Comparison of ENCODE assay signal across 26 mouse cellular contexts in genomic region chr7:19098811-19099210, GRCm38 (mm10). TPM values are rescaled to one million over a fixed set of nuclear protein-coding genes. Genes with fewer than 3 reads are reported as not detected.
"Had no signal": no experiment of that assay in that cellular context is flagged by ENCODE, and none has a peak within 500 bp of the region (broad histone marks: within the 10 kb centered on the region; RNA-seq: fewer than 3 reads in every experiment).

No protein-coding gene starts in this region.

- H3K9ac ChIP-seq: heart, embryonic 12.5 days; hindbrain, embryonic 13.5 days; hindbrain, embryonic 15.5 days; kidney, embryonic 15.5 days; limb, embryonic 13.5 days; limb, embryonic 15.5 days; liver, embryonic 12.5 days; liver, embryonic 14.5 days had no signal

- H3K9me3 ChIP-seq: hindbrain, embryonic 13.5 days; kidney, embryonic 15.5 days; limb, embryonic 15.5 days; liver, embryonic 12.5 days had no signal

- H3K36me3 ChIP-seq: hindbrain, embryonic 13.5 days; liver, embryonic 12.5 days had no signal

- H3K4me3 ChIP-seq: heart, embryonic 12.5 days; hindbrain, embryonic 13.5 days; hindbrain, embryonic 15.5 days; kidney, embryonic 15.5 days; limb, embryonic 13.5 days; limb, embryonic 15.5 days; liver, embryonic 12.5 days had no signal

- DNase-seq: gastrocnemius, postnatal 10 days; heart, adult 18-20 months; heart, postnatal 10 days; heart, postnatal 36 days; kidney, adult 11 months; kidney, adult 2 months; kidney, adult 9 months; kidney, postnatal 14 days; kidney, postnatal 36 days; layer of hippocampus, adult 9-11 months; layer of hippocampus, postnatal 36 days; left cerebral cortex, postnatal 4 days; lung, adult 18-20 months had no signal

- H3K27ac ChIP-seq: hindbrain, embryonic 13.5 days; hindbrain, embryonic 15.5 days; hindbrain, postnatal 0 days; kidney, embryonic 15.5 days; kidney, postnatal 0 days; limb, embryonic 13.5 days; limb, embryonic 15.5 days; liver, embryonic 12.5 days; liver, embryonic 14.5 days had no signal

- H3K27me3 ChIP-seq: heart, embryonic 12.5 days; kidney, embryonic 15.5 days; limb, embryonic 13.5 days; limb, embryonic 15.5 days had no signal

RNA-seq across cellular contexts. Expression of gene Gm4969, which starts 19.4 kb away (rescaled TPM):
- total RNA-seq: gastrocnemius, adult 18-20 months; gastrocnemius, postnatal 25 days; heart, adult 18-20 months; heart, postnatal 36 days had no signal
- polyA plus RNA-seq: large intestine, adult 2 months had no signal
